Mouse (Mus musculus): ENCODE measurements at regions not wholly inside any gene's neighbourhood (a gene's known extent, or its start where the extent isn't known, plus 50 kb on each side); places are given as distances from the start of the nearest gene placed in this dataset.
A peak's percentile ranks its signal among the peaks of the same experiment; 100 is the strongest.
"Not testable (repeated sequence)": the region's sequence is repeated elsewhere in the genome, so short reads cannot be mapped to it uniquely, and the experiment has no call there.

GRCm38 (mm10) chr15:41920270-41920669 lies 1786.1 kb downstream of the 9330182O14Rik start:
- DNase-seq (ENCODE audit: low spot score in 2 of 2) = no peak

- DNase-seq (ENCODE audit: low spot score in 2 of 2) = no peak
Observed at GRCm38 (mm10) chr15:41936697-41937096, 1802.5 kb downstream of the 9330182O14Rik start.

- no peak for DNase-seq (ENCODE audit: low spot score in 2 of 2)
Observed at GRCm38 (mm10) chr15:41945226-41945625, 1811.1 kb downstream of the 9330182O14Rik start.

DNA sequence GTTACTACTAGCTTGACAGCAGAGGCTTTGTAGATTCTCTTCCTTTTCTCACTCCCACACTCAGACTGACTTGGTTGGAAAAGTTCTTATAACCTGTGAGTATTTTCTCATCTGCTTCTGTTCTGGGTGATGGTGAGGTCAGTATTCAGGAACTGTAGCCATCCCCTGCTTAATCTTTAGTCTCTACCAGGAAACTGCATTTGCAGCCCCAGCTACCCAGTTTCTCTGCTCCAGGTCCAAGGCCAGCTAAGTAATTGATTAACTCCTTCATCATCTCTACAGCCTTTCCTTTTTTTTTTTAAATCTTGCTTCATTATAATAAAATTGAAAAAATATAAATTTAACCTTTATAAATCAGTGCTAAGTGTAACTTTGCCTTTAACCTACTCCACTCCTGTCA lies 1813.7 kb downstream of the 9330182O14Rik start:
- no peak for DNase-seq (ENCODE audit: low spot score in 2 of 2)

DNA sequence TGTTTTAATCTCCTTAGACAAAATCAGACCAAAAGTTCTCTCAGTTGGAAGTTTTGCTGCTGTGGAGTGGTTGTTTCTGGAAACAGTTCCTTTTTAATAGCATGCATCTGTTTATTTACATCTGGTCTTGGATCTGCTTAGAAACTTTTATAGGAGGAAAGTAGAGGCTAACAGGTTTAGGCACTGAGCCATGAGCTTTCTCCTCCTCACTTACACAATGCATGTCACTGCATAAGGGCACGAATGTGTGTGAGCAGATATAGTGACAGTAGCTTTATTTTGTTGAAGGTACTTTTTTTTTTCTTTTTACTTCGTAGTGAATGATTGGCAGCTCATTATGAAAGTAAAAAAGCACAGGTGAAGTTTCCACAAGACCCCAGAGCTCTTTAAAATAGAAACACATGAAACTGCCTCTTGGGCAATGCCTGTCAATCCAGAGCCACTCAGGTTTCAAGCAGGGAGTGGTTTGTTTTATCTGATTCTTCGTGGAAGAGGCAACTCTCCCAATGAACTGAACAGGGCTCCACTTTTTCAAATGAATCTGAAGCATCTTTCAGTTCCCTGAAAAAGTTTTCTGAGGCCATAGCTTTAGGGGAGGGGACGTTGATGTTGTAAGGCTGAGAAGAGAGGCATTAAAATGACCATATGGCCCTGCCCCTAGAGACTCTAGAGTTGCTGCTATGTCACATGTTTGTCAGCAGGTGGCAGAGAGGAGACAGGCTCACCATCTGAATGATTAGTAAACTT lies 1814.4 kb downstream of the 9330182O14Rik start:
- peak in 1 of 2 experiments; percentile 15 for DNase-seq (ENCODE audit: low spot score in 2 of 2)

DNA sequence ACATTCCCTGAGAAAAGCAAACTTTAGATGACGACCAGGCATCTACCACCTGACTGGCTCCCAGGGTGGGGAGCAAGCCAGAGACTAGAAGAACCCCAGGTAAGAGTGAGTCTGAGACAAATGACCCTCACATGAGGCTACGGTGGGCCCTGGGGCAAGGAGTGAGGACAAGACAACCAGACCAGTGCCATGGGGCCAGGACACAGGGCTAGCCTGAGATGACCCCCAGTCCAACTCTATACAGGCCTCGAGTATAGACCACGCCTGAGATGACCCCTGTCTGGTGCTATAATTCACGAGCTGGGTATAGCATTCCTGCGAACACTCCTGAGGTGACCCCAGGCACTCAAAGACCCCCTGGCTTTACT lies 1814.9 kb downstream of the 9330182O14Rik start:
- no peak for DNase-seq (ENCODE audit: low spot score in 2 of 2)

- no peak for DNase-seq (ENCODE audit: low spot score in 2 of 2)
Observed at GRCm38 (mm10) chr15:41951276-41951675, 1817.1 kb downstream of the 9330182O14Rik start.

DNA sequence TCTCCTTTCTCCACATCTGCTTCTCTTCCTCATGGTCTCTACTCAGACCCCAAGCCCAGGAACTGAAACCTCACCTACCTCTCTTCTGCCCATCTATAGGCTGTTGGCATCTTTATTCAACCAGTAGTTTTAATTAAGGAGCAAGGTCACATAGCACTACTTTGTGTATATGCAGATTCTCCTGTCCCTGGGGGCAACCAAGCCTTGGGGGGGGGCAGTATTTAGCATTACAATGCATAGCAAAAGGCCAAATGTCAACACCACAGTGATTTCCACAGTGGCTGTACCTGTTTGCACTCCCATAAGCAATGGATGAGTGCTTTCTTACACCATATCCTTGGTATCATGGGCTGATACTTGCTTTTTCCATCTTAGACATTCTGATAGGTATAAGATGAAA lies 1826.4 kb downstream of the 9330182O14Rik start:
- no peak for DNase-seq (ENCODE audit: low spot score in 2 of 2)

DNA sequence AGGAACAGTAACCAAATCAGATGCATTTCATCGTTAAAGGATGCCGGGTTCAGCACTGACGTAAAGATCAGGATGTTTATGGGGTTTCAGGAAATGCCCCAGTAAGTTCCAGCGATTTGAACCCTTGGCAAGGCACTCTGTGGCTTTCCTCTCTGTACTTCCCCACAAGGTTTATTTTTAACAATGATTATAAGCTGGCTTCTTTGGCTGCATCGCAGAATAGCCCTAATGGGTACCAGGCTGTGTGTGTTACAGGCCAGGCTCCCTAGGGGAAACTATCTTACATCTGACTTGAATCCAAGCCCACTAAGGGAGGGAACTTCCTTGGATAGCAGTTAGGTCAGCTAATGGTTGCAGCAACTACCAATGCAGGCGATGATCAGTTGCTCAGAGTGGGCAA lies 1836.7 kb downstream of the 9330182O14Rik start:
- DNase-seq (ENCODE audit: low spot score in 2 of 2) = no peak

- peak; percentile 89 to 93 for DNase-seq (ENCODE audit: low spot score in 2 of 2)
Observed at GRCm38 (mm10) chr15:41973263-41973662, 1839.1 kb downstream of the 9330182O14Rik start.

GRCm38 (mm10) chr15:41977196-41977595 lies 1843.0 kb downstream of the 9330182O14Rik start:
- DNase-seq (ENCODE audit: low spot score in 2 of 2) = no peak

GRCm38 (mm10) chr15:41977649-41978231 lies 1843.6 kb downstream of the 9330182O14Rik start:
- DNase-seq (ENCODE audit: low spot score in 2 of 2) = peak; percentile 33 to 76

GRCm38 (mm10) chr15:41983261-41983660 lies 1849.1 kb downstream of the 9330182O14Rik start:
- DNase-seq (ENCODE audit: low spot score in 2 of 2) = no peak

GRCm38 (mm10) chr15:41984267-41984666 lies 1850.1 kb downstream of the 9330182O14Rik start:
- no peak for DNase-seq (ENCODE audit: low spot score in 2 of 2)

- DNase-seq (ENCODE audit: low spot score in 2 of 2) = no peak
Observed at GRCm38 (mm10) chr15:41986264-41986663, 1852.1 kb downstream of the 9330182O14Rik start.

- DNase-seq (ENCODE audit: low spot score in 2 of 2) = no peak
Observed at GRCm38 (mm10) chr15:41989065-41989464, 1854.9 kb downstream of the 9330182O14Rik start.

GRCm38 (mm10) chr15:41991816-41992215 lies 1857.7 kb downstream of the 9330182O14Rik start:
- no peak for DNase-seq (ENCODE audit: low spot score in 2 of 2)

GRCm38 (mm10) chr15:42032286-42032685 lies 1898.1 kb downstream of the 9330182O14Rik start:
- DNase-seq (ENCODE audit: low spot score in 2 of 2) = not testable (repeated sequence)

GRCm38 (mm10) chr15:42047088-42047976 lies 1913.2 kb downstream of the 9330182O14Rik start:
- DNase-seq (ENCODE audit: low spot score in 2 of 2) = no peak

DNA sequence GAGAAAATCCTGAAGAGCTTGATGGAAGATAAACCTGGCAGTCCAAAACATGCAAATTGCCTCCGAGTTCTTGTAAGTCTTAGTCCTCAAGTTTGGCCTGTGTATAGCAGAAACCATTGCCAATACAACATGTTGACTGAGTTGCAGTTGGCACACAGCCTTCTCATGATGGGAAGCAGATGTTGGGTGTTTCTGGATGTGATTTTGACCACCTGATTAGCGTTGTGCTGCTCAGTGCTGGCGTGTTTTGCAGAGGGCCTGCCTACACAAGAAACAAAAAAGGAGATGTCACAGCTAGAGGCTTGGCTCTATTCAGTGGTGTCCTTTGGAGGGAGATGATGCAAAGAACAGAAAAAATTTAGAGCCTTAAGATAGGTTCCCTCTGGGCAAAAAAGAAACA lies 1922.6 kb downstream of the 9330182O14Rik start:
- DNase-seq (ENCODE audit: low spot score in 2 of 2) = peak; percentile 24 to 37

GRCm38 (mm10) chr15:42068207-42068831 lies 1934.2 kb downstream of the 9330182O14Rik start:
- peak in 1 of 2 experiments; percentile 13 for DNase-seq (ENCODE audit: low spot score in 2 of 2)
